Mouse (Mus musculus) inflammation-experienced regulatory T-cells, adult 6 months (primary cell): Measurements from ENCODE around the gene Tmem167b. TPM values are rescaled to one million over a fixed set of nuclear protein-coding genes. Genes with fewer than 3 reads are reported as not detected.

Experiments
- ATAC-seq: one replicate; pipeline ENCODE4 v1.8.0; 2017
- polyA plus RNA-seq, 3 experiments: library from polyadenylated mRNA; unstranded; fragments of 100-300 nt; shearing (Covaris generic); gene quantifications; one replicate each; pipeline ENCODE4 v1.2.1; 2017

Gene Tmem167b
- polyA plus RNA-seq, 3 experiments from 2014 or later: 28.1 to 34.8 (median 29.9) TPM

DNA sequence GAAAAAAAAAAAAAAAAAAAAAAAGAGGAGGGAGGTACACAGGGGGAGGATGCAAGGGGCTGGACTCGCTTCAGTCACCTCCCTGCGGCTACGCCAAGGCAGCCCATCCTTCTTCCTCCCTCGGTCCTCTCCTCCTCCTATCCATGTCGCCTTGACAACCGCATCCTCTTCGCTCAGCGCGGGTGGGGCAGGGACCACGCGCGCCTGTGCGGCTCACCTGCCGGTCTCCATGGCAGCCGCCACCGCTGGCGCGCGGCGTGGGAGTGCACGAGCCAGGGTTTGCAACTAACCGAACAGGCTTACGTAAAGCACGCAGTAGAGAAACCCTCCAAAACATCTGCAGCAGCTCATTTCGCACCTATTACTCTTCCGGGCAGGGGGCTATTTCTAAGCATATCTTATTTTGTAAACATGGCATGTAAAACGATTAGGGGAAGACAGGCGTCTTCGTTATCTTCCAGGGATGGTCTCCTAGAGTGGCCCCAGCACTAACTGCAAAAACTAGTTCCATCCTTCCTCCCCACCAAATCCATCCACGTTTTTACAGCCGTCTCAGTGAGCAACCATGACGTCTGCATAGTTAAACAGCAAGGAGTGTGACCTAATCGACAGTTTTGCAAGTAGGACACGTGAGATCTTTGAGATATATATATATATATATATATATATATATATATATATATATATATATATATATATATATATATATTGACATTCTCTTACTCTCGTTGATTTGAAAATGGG is 25.6 kb downstream of the Tmem167b start, which contains the start of gene 5330417C22Rik:
5330417C22Rik (minus strand) TSS at position 20 of the 744 bp plus-strand sequence.
- peak; percentile 93 for ATAC-seq

- ATAC-seq: no peak
Observed at GRCm38 (mm10) chr3:108535896-108536516, 26.3 kb downstream of the Tmem167b start.

- no peak for ATAC-seq
Observed at GRCm38 (mm10) chr3:108533951-108534350, 28.3 kb downstream of the Tmem167b start, which contains the start of gene 1700013F07Rik. Gene 1700013F07Rik (plus strand): TSS chr3:108534150.

DNA sequence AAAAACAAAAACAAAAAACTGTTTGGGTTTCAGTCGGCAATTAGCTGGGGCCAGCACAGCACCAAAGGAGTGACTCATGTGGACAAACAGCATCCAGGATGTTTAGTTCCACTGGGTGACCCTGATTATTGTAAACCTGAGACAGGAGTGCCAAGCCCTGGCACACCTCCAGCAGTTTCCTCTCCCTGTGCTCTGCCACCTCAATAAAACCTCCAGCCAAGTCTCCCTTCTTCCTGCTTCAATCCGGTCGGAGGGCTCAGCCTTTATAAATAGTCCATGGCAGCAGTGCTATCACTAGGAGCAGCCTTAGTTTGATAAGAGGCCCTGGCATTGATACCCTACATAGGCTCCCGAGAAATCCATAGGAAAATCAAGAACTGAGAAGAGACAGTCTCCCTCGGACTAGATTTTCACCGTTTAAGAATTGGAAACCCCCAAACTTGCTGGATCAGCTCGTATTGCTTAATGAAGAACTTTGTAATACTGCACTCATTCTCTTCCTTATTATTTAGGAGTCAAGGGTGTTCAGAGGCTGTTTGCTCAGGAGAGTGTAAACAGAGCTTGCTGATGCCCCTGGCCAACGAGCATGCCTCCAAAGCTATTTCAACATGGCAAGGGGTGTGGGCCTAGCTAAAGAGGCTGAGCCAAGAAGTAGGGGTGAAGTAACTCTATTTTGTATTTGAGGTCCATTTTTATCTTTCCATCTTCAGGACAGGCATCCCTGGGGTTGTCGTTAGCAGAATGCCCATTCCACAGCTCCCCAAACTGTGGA is 29.0 kb downstream of the Tmem167b start:
- no peak for ATAC-seq

DNA sequence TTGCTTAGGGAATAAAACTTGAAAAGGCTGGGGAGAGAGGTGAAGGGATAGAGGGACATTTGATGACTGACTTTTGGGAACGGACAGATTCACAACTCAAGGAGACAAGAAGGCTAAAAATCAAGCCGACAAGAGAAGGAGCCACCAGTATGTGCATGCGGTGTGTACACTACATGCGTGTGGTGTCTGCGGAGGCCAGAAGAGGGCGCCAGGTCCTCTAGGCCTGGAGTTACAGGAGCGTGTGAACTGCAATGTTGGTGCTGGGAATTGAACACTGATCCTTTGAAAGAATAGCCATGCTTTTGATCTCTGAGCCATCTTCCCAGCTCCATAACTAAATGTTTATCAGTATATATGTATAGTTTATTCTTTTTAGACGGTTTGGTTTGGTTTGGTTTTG is 33.8 kb downstream of the Tmem167b start:
- ATAC-seq: no peak

DNA sequence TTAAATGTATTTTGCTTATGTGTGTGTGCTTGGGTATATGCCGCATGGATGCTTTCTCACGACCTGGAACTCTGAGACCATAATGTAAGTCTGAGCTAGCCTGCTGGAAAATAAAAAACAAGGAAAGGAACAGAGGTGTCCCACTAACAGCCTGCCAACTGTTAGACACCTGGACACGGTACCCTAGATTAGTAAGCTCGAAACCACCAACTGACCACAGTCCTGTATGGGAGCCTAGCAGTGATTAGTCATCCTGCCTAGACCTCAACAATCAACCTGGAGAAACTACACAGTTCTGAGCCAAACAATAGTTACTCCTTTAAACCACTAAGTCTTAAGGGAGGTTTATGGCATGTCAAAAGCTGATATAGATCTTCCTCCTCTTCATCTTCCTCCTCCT is 38.9 kb downstream of the Tmem167b start:
- no peak for ATAC-seq

DNA sequence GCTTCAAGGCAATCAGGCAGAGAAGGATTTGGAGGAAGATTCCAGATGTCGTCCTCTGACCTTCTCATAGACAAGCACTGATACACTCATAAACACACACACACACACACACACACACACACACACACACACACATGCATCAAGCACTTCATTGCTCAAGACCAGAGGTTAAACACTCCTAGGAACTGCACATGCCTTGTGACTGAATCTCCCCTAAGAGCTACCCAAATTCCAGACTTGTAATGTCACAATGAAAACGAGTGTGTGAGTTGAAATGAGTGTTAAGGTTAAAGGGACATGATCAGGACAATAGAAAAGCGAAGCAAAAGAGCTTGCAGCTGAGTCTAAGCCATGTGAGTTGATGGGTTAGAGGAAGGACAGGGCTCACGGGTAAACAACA is 44.0 kb downstream of the Tmem167b start:
- ATAC-seq: no peak

DNA sequence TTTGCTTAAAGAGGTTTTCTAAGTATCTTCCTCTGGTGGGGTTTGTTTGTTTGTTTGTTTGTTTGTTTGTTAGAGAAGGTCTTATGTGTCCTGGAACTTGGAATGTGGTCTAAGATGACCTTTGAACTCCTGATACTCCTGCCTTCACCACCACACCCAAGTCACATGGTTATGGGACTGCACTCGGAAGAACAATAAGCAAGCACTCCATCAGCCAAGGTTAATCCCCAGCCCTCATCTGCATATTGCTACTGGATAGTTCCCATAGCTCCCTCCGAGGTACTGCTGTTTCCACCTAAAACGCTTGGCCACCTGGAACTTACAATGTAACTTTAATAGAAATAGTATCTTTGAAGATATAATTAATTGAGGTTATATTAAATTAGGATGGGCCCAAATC is 48.8 kb downstream of the Tmem167b start:
- no peak for ATAC-seq

GRCm38 (mm10) chr3:108510716-108511483 is 51.4 kb downstream of the Tmem167b start:
- no peak for ATAC-seq

- no peak for ATAC-seq
Observed at GRCm38 (mm10) chr3:108510156-108510555, 52.1 kb downstream of the Tmem167b start.

DNA sequence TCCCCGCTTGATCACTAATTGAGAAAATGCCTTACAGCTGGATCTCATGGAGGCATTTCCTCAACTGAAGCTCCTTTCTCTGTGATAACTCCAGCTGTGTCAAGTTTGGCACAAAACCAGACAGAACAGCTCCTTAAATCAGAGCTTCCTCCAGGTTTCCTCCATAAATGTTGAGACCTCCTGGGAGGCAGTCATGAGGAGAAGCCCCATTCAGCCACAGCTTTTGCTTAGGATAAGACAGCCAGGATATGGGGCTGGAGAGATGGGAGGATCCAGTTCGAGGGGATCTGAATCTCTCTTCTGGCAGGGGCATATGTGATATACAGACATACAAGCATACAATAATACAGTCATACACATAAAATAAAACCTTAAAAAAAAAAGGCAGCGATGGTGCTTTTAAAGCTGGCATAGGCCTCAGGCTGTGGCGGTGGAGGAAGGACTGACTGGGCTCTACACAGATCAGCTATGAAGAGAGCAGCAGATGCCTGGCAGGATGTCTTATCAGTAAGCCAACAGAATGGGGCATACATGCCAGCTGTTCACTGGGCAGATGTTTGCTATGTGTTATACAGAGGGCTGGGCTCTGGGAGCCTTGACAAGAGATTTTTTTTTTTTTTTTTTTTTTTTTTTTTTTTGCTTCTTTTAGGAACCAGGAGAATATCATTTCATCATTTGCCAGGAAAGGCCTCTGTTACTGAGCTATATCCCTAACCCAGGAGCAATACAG is 53.4 kb downstream of the Tmem167b start:
- no peak for ATAC-seq

Other genes with a start within 250 kb of the Tmem167b start
- gene Mybphl, start 197.6 kb downstream of the Tmem167b start, polyA plus RNA-seq: not detected
- gene Psrc1, start 178.6 kb downstream of the Tmem167b start, polyA plus RNA-seq: 10 to 100 TPM in 1 of 3 experiments, 1 to 10 TPM in 2; 1.2 to 17.5 (median 4.1) TPM
- gene Celsr2, start 146.9 kb downstream of the Tmem167b start, polyA plus RNA-seq: under 1 TPM; 0.35 to 0.52 (median 0.37) TPM
- 100 to 1,000 TPM; 156 to 182 (median 163) TPM for gene Sars, start 117.3 kb downstream of the Tmem167b start, polyA plus RNA-seq
- gene 1700013F07Rik, start 28.3 kb downstream of the Tmem167b start, polyA plus RNA-seq: not detected
- gene 5330417C22Rik, start 25.9 kb downstream of the Tmem167b start, polyA plus RNA-seq: 1 to 10 TPM; 1.4 to 2.6 (median 2.4) TPM
- gene Taf13, start 9.2 kb upstream of the Tmem167b start, polyA plus RNA-seq: 10 to 100 TPM; 17.3 to 27.6 (median 26.4) TPM
- 1 to 10 TPM; 5.2 to 8.4 (median 8.2) TPM for gene Wdr47, start 28.8 kb upstream of the Tmem167b start, polyA plus RNA-seq
- 10 to 100 TPM; 73.8 to 83.8 (median 74.3) TPM for gene Clcc1, start 91.4 kb upstream of the Tmem167b start, polyA plus RNA-seq
- 10 to 100 TPM in 1 of 3 experiments, 1 to 10 TPM in 2; 2.0 to 11.4 (median 6.5) TPM for gene Gpsm2, start 159.8 kb upstream of the Tmem167b start, polyA plus RNA-seq
- not detected for gene Aknad1, start 177.2 kb upstream of the Tmem167b start, polyA plus RNA-seq